Mouse (Mus musculus) myocyte (in vitro differentiated cells): ENCODE measurements at regions not wholly inside any gene's neighbourhood (a gene's known extent, or its start where the extent isn't known, plus 50 kb on each side); places are given as distances from the start of the nearest gene placed in this dataset.

Experiments
- MAX ChIP-seq: IDR thresholded peaks from one replicate; pipeline ENCODE4 v1.6.1; 2011; ENCODE audit warnings: low read depth, mild to moderate bottlenecking, control low read depth
- MYOD1 ChIP-seq, 3 experiments: IDR thresholded peaks; one replicate each; pipeline ENCODE4 v1.6.1; 2011; ENCODE audit warnings: control low read depth in 2 of 3, low read depth in 2 of 3, mild to moderate bottlenecking in 2 of 3, moderate library complexity in 1 of 3; ENCODE audit not compliant: insufficient read length in 2 of 3, control insufficient read depth in 1 of 3
- POLR2A ChIP-seq: IDR thresholded peaks from one replicate; pipeline ENCODE4 v1.6.1; 2011; ENCODE audit warnings: low read depth, mild to moderate bottlenecking, control low read depth, moderate library complexity; ENCODE audit not compliant: insufficient read length

DNA sequence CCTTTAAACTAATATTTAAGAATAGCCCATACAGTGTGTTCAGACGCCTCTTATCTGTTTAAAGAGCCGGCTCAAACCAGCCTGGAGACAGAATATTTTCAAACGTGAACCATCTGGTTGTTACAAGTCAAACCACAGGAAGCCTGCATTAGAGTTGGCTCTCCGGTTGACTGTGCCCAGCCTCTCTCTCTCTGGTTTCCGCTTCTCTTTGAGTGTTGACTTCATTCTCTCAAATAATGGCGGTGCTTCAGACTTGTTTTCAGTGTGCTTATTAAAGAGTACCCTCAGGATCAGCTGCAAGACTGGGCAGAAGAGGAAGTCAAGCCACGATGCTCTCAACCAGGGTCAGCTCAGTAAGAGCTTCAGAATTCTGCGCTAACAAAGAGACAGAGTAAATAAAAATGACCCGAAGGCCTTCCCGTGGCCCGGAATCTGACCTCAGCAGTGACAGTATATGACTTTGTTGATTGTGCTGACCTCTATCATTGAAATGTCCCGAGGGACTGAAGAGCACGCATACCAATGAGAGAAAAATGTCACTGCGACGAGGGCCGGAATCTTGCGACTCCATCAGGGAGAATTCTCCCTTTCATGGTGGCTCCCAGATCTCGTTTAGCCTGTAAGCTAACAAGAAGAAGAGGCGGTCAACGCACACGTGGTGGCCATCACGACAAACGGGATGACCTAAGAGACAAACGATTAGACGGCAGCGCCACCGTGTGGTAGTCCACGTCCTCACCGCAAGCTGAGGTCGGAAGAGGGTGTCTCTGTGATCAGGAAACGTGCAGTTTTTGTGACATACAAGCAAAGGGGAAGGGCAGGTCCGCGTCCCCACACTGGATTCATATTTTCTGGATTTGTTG lies 55.3 kb upstream of the Cpsf6 start:
- no peak for TF ChIP-seq POLR2A
- no peak for TF ChIP-seq MAX
- TF ChIP-seq MYOD1 (IDR thresholded peaks at IDR 0.05; ENCODE audit: control insufficient read depth in 1 of 3, insufficient read length in 2 of 3, low read depth in 2 of 3), result no peak
